Mouse (Mus musculus) urinary bladder, postnatal 14 days (tissue): Measurements from ENCODE around the gene Herpud1.
"Not testable (repeated sequence)": the region's sequence is repeated elsewhere in the genome, so short reads cannot be mapped to it uniquely, and the experiment has no call there.

Experiments used
- DNase-seq: peaks from one replicate; pipeline ENCODE4 v3.0.0; 2021; ENCODE audit warnings: low spot score

Herpud1 gene

GRCm38 (mm10) chr8:94375551-94375991 lies 10.7 kb upstream of the Herpud1 start:
- DNase-seq: no peak

GRCm38 (mm10) chr8:94376176-94376575 lies 10.1 kb upstream of the Herpud1 start:
- DNase-seq: no peak

- no peak for DNase-seq
Observed at GRCm38 (mm10) chr8:94376580-94376979, 9.7 kb upstream of the Herpud1 start.

GRCm38 (mm10) chr8:94377031-94377430 lies 9.2 kb upstream of the Herpud1 start:
- DNase-seq: no peak

GRCm38 (mm10) chr8:94377714-94378205 lies 8.5 kb upstream of the Herpud1 start:
- peak; percentile 79 for DNase-seq

- no peak for DNase-seq
Observed at GRCm38 (mm10) chr8:94378763-94379415, 7.3 kb upstream of the Herpud1 start.

GRCm38 (mm10) chr8:94379686-94380085 lies 6.6 kb upstream of the Herpud1 start:
- DNase-seq: no peak

- DNase-seq: no peak
Observed at GRCm38 (mm10) chr8:94384166-94384565, 2.1 kb upstream of the Herpud1 start.

GRCm38 (mm10) chr8:94385506-94386213 lies 578 bp upstream of the Herpud1 start:
- DNase-seq: no peak

GRCm38 (mm10) chr8:94387027-94387684 lies 918 bp downstream of the Herpud1 start:
- DNase-seq: peak; percentile 85

GRCm38 (mm10) chr8:94387785-94388184 lies 1.5 kb downstream of the Herpud1 start:
- no peak for DNase-seq

GRCm38 (mm10) chr8:94389531-94389930 lies 3.3 kb downstream of the Herpud1 start:
- DNase-seq: no peak

GRCm38 (mm10) chr8:94390429-94390828 lies 4.2 kb downstream of the Herpud1 start:
- DNase-seq: no peak

- DNase-seq: no peak
Observed at GRCm38 (mm10) chr8:94390910-94391309, 4.7 kb downstream of the Herpud1 start.

GRCm38 (mm10) chr8:94392147-94392546 lies 5.9 kb downstream of the Herpud1 start:
- peak; percentile 52 for DNase-seq

- no peak for DNase-seq
Observed at GRCm38 (mm10) chr8:94392648-94393047, 6.4 kb downstream of the Herpud1 start.

- no peak for DNase-seq
Observed at GRCm38 (mm10) chr8:94395851-94396540, 9.8 kb downstream of the Herpud1 start.

GRCm38 (mm10) chr8:94396964-94397657 lies 10.9 kb downstream of the Herpud1 start:
- DNase-seq: peak; percentile 66

- no peak for DNase-seq
Observed at GRCm38 (mm10) chr8:94398587-94398986, 12.3 kb downstream of the Herpud1 start.

- DNase-seq: no peak
Observed at GRCm38 (mm10) chr8:94399361-94399953, 13.2 kb downstream of the Herpud1 start.

- DNase-seq: not testable (repeated sequence)
Observed at GRCm38 (mm10) chr8:94399957-94400356, 13.7 kb downstream of the Herpud1 start.
